Mouse (Mus musculus) c-Kit-positive CD71-positive TER-119-negative erythroid progenitor cells, embryonic 14.5 days (primary cell): Measurements from ENCODE around the gene Gpr146.

Source experiments
- DNase-seq: peaks from one replicate; pipeline ENCODE4 v3.0.0-alpha.2; 2013; ENCODE audit warnings: low read depth

The Gpr146 gene

GRCm38 (mm10) chr5:139358653-139359052 is 18.8 kb upstream of the Gpr146 start:
- no peak for DNase-seq

GRCm38 (mm10) chr5:139359244-139359643 is 18.3 kb upstream of the Gpr146 start:
- no peak for DNase-seq

- no peak for DNase-seq
Observed at GRCm38 (mm10) chr5:139363858-139364257, 13.6 kb upstream of the Gpr146 start.

- DNase-seq, result peak; percentile 78
Observed at GRCm38 (mm10) chr5:139364260-139364910, 13.1 kb upstream of the Gpr146 start.

- DNase-seq, result no peak
Observed at GRCm38 (mm10) chr5:139364911-139365571, 12.5 kb upstream of the Gpr146 start.

GRCm38 (mm10) chr5:139365827-139366226 is 11.7 kb upstream of the Gpr146 start:
- no peak for DNase-seq

- DNase-seq, result no peak
Observed at GRCm38 (mm10) chr5:139366484-139366883, 11.0 kb upstream of the Gpr146 start.

GRCm38 (mm10) chr5:139367884-139368458 is 9.5 kb upstream of the Gpr146 start:
- DNase-seq, result no peak

GRCm38 (mm10) chr5:139368638-139369320 is 8.7 kb upstream of the Gpr146 start:
- no peak for DNase-seq

GRCm38 (mm10) chr5:139370336-139370735 is 7.2 kb upstream of the Gpr146 start:
- DNase-seq, result no peak

- no peak for DNase-seq
Observed at GRCm38 (mm10) chr5:139371118-139371517, 6.4 kb upstream of the Gpr146 start.

GRCm38 (mm10) chr5:139371631-139372401 is 5.7 kb upstream of the Gpr146 start:
- peak; percentile 86 for DNase-seq

GRCm38 (mm10) chr5:139373126-139373525 is 4.4 kb upstream of the Gpr146 start:
- no peak for DNase-seq

- no peak for DNase-seq
Observed at GRCm38 (mm10) chr5:139373889-139374444, 3.5 kb upstream of the Gpr146 start.

- no peak for DNase-seq
Observed at GRCm38 (mm10) chr5:139374841-139375240, 2.7 kb upstream of the Gpr146 start.

GRCm38 (mm10) chr5:139378271-139378556 is 717 bp downstream of the Gpr146 start:
- no peak for DNase-seq

GRCm38 (mm10) chr5:139378986-139379629 is 1.6 kb downstream of the Gpr146 start:
- DNase-seq, result no peak

GRCm38 (mm10) chr5:139379771-139380384 is 2.4 kb downstream of the Gpr146 start:
- no peak for DNase-seq

- DNase-seq, result peak; percentile 96
Observed at GRCm38 (mm10) chr5:139380385-139381248, 3.1 kb downstream of the Gpr146 start.
